Mouse (Mus musculus) ES-Bruce4 (cell line): ENCODE results near the gene Nup62.

Experiments used
- EP300 ChIP-seq: IDR thresholded peaks from 2 replicates; pipeline ENCODE4 v1.6.1; 2011; ENCODE audit warnings: low read depth, low read length; ENCODE audit not compliant: insufficient read depth
- POLR2A ChIP-seq: IDR thresholded peaks from one replicate; pipeline ENCODE4 v1.8.1; 2011; ENCODE audit warnings: low read length; ENCODE audit not compliant: insufficient read depth

DNA sequence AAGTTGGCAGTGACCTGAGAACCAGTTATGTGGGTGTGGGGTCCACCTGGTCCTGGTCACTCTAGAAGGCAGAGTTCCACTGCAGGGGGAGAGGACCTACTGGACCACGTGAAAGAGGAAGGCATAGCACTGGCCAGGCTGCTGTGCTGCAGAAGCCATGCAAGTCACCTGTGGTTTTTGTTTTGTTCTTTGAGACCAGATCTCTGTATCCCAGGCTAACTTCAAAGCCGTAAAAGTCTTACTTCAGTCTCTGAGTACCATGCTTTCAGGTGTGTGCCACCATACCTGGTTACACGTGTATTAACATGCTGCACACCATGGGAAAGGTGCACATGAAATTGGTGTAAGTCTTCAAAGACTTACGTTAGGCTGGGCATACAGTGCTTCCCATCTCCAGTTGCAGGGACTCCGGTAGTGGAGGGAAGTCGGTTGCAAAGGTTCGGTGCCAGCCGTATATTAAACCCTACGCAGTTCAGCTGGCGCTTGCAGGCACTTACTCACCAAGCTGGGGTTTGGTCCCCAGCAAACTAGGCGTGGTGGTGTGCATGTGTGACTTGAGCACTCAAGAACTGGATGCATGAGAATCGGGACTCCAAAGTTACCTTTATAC, 35.8 kb downstream of the Nup62 start:
- TF ChIP-seq POLR2A (no peak), EP300 (no peak)
